23 mouse cellular contexts compared by ENCODE assay signal in genomic region chr11:62732665-62733064, GRCm38 (mm10). TPM values are rescaled to one million over a fixed set of nuclear protein-coding genes. Genes with fewer than 3 reads are reported as not detected.
"Had no signal": no experiment of that assay in that cellular context is flagged by ENCODE, and none has a peak within 500 bp of the region (broad histone marks: within the 10 kb centered on the region; RNA-seq: fewer than 3 reads in every experiment).

No protein-coding gene starts in this region.

- H3K27me3 ChIP-seq: midbrain, embryonic 15.5 days; neural tube, embryonic 13.5 days; neural tube, embryonic 15.5 days; stomach, embryonic 15.5 days had no signal

- DNase-seq: lung, adult 18-20 months; lung, embryonic 14.5 days; lung, postnatal 10 days; lung, postnatal 4 days; retina, postnatal 1 day; right cerebral cortex, adult 18-20 months; thymus, adult 2 months; thymus, postnatal 14 days; thymus, postnatal 36 days had no signal

RNA-seq across cellular contexts. Expression of gene Gm10428, which starts 20.2 kb away (rescaled TPM):
- total RNA-seq: midbrain, postnatal 0 days; monocyte, adult 5-6 weeks had no signal
- polyA plus RNA-seq: liver, embryonic 16.5 days; lung, embryonic 14.5 days; lung, embryonic 16.5 days; midbrain, embryonic 11.5 days; midbrain, embryonic 13.5 days; midbrain, embryonic 15.5 days; neural tube, embryonic 11.5 days; neural tube, embryonic 13.5 days; neural tube, embryonic 15.5 days; spleen, adult 2 months; stomach, embryonic 15.5 days; stomach, postnatal 0 days; testis, adult 2 months; thymus, adult 2 months had no signal

RNA-seq across cellular contexts. Expression of gene Zfp286, which starts 56.6 kb away (rescaled TPM):
- total RNA-seq: monocyte, adult 5-6 weeks had no signal
